Mouse (Mus musculus): ENCODE results near the gene Islr2. TPM values are rescaled to one million over a fixed set of nuclear protein-coding genes. Genes with fewer than 3 reads are reported as not detected.
"Not testable (repeated sequence)": the region's sequence is repeated elsewhere in the genome, so short reads cannot be mapped to it uniquely, and the experiment has no call there.

Islr2 gene
- polyA plus RNA-seq (2015; fragmentation: Nextera tagmentation; extraction: Ambion mirVana), result 0.06 and 0.15 TPM in 2 replicates

GRCm38 (mm10) chr9:58203516-58204447, at the start of gene Islr2, which contains the start of gene Islr:
Gene Islr2 (minus strand): TSS chr9:58204319.
Gene Islr (minus strand): TSS chr9:58204306.
- Histone ChIP-seq H3K4me1 (peaks cover 18% of the 10 kb centered on the region), H3K4me2 (peak within 1 kb of the TSS; percentile 68), H3K9ac (peak within 1 kb of the TSS; percentile 24; the same call in 1 of the 2 replicates), H3K27ac (no peak within 1 kb of the TSS), H3K27me3 (peaks cover 68% of the 10 kb centered on the region), H3K36me3 (no peaks in the 10 kb centered on the region), H3K4me3 (peak within 1 kb of the TSS; percentile 42), H3K9me3 (no peaks in the 10 kb centered on the region)
- peak; percentile 74; the same call in 1 of the 2 replicates for ATAC-seq (ENCODE audit: borderline replicate concordance, extremely low read depth, low FRiP score, low TSS enrichment)
- 2% methylated on average over 42 of the region's 42 CpGs for WGBS

GRCm38 (mm10) chr9:58253805-58254122, 49.6 kb upstream of the Islr2 start:
- H3K36me3 ChIP-seq; H3K27me3 ChIP-seq; ATAC-seq (ENCODE audit: borderline replicate concordance, extremely low read depth, low FRiP score, low TSS enrichment); H3K9me3 ChIP-seq: not testable (repeated sequence)
- peak overlapping the region; percentile 78 for H3K4me3 ChIP-seq
- H3K4me2 ChIP-seq, result peak overlapping the region; percentile 75
- peak overlapping the region; percentile 56; the same call in 1 of the 2 replicates for H3K27ac ChIP-seq
- H3K9ac ChIP-seq, result peak overlapping the region; percentile 70
- 60% methylated on average over 5 of the region's 5 CpGs for WGBS
- peaks cover 13% of the 10 kb centered on the region for H3K4me1 ChIP-seq

GRCm38 (mm10) chr9:58253033-58253804, 49.1 kb upstream of the Islr2 start, which contains the start of gene Stoml1:
Gene Stoml1 (plus strand): TSS chr9:58253164.
- under 1% methylated on average over 31 of the region's 31 CpGs for WGBS
- peak within 1 kb of the TSS; percentile 75 for H3K4me2 ChIP-seq
- no peaks in the 10 kb centered on the region for H3K27me3 ChIP-seq
- H3K9me3 ChIP-seq, result no peaks in the 10 kb centered on the region
- peak within 1 kb of the TSS; percentile 78 for H3K4me3 ChIP-seq
- peaks cover 8% of the 10 kb centered on the region for H3K36me3 ChIP-seq
- peak within 1 kb of the TSS; percentile 70 for H3K9ac ChIP-seq
- ATAC-seq (ENCODE audit: borderline replicate concordance, extremely low read depth, low FRiP score, low TSS enrichment), result peak; percentile 96
- peaks cover 19% of the 10 kb centered on the region for H3K4me1 ChIP-seq
- peak within 1 kb of the TSS; percentile 56 for H3K27ac ChIP-seq

- H3K36me3 ChIP-seq; H3K9ac ChIP-seq; H3K4me2 ChIP-seq; H3K27ac ChIP-seq; H3K4me3 ChIP-seq; H3K27me3 ChIP-seq; H3K9me3 ChIP-seq; ATAC-seq (ENCODE audit: borderline replicate concordance, extremely low read depth, low FRiP score, low TSS enrichment): not testable (repeated sequence)
- peaks cover 41% of the 10 kb centered on the region for H3K4me1 ChIP-seq
- WGBS, result 85% methylated on average over 1 of the region's 1 CpGs
Observed at GRCm38 (mm10) chr9:58250730-58251129, 46.6 kb upstream of the Islr2 start.

GRCm38 (mm10) chr9:58250322-58250721, 46.2 kb upstream of the Islr2 start:
- H3K4me1 ChIP-seq, result peaks cover 41% of the 10 kb centered on the region
- no peak overlapping the region for H3K4me3 ChIP-seq
- H3K4me2 ChIP-seq, result peak overlapping the region; percentile 70
- no peaks in the 10 kb centered on the region for H3K9me3 ChIP-seq
- no peaks in the 10 kb centered on the region for H3K27me3 ChIP-seq
- H3K36me3 ChIP-seq, result peaks cover 3% of the 10 kb centered on the region; the same call in 1 of the 2 replicates
- H3K9ac ChIP-seq, result no peak overlapping the region
- peak overlapping the region; percentile 96 for H3K27ac ChIP-seq
- no peak for ATAC-seq (ENCODE audit: borderline replicate concordance, extremely low read depth, low FRiP score, low TSS enrichment)
- 76% methylated on average over 8 of the region's 8 CpGs for WGBS

GRCm38 (mm10) chr9:58249592-58250192, 45.6 kb upstream of the Islr2 start, which contains the start of gene Pml:
Gene Pml (minus strand): TSS chr9:58249786.
- WGBS, result under 1% methylated on average over 16 of the region's 16 CpGs
- Histone ChIP-seq H3K4me3 (peak within 1 kb of the TSS; percentile 60), H3K4me2 (peak within 1 kb of the TSS; percentile 70), H3K9me3 (no peaks in the 10 kb centered on the region), H3K27ac (peak within 1 kb of the TSS; percentile 96), H3K4me1 (peaks cover 43% of the 10 kb centered on the region), H3K36me3 (peaks cover 3% of the 10 kb centered on the region; the same call in 1 of the 2 replicates), H3K9ac (peak within 1 kb of the TSS; percentile 72), H3K27me3 (no peaks in the 10 kb centered on the region)
- ATAC-seq (ENCODE audit: borderline replicate concordance, extremely low read depth, low FRiP score, low TSS enrichment), result peak; percentile 77; the same call in 1 of the 2 replicates

GRCm38 (mm10) chr9:58248746-58249413, 44.8 kb upstream of the Islr2 start:
- Histone ChIP-seq H3K9me3 (no peaks in the 10 kb centered on the region), H3K4me3 (peak overlapping the region; percentile 60), H3K27me3 (no peaks in the 10 kb centered on the region), H3K9ac (peak overlapping the region; percentile 72), H3K27ac (peak overlapping the region; percentile 96), H3K36me3 (peaks cover 3% of the 10 kb centered on the region; the same call in 1 of the 2 replicates), H3K4me1 (peaks cover 50% of the 10 kb centered on the region), H3K4me2 (peak overlapping the region; percentile 70)
- no peak for ATAC-seq (ENCODE audit: borderline replicate concordance, extremely low read depth, low FRiP score, low TSS enrichment)
- WGBS, result 26% methylated on average over 7 of the region's 7 CpGs

- Histone ChIP-seq H3K36me3 (peaks cover 7% of the 10 kb centered on the region; the same call in 1 of the 2 replicates), H3K4me2 (peak overlapping the region; percentile 70), H3K9me3 (no peaks in the 10 kb centered on the region), H3K4me1 (peaks cover 62% of the 10 kb centered on the region), H3K27me3 (no peaks in the 10 kb centered on the region), H3K4me3 (peak overlapping the region; percentile 36), H3K27ac (peak overlapping the region; percentile 72), H3K9ac (peak overlapping the region; percentile 50)
- ATAC-seq (ENCODE audit: borderline replicate concordance, extremely low read depth, low FRiP score, low TSS enrichment), result peak; percentile 67; the same call in 1 of the 2 replicates
- 9% methylated on average over 25 of the region's 25 CpGs for WGBS
Observed at GRCm38 (mm10) chr9:58247064-58247759, 43.1 kb upstream of the Islr2 start.

GRCm38 (mm10) chr9:58246083-58246591, 42.0 kb upstream of the Islr2 start:
- no peak overlapping the region for H3K4me2 ChIP-seq
- peaks cover 73% of the 10 kb centered on the region for H3K4me1 ChIP-seq
- no peak overlapping the region for H3K4me3 ChIP-seq
- no peak overlapping the region for H3K9ac ChIP-seq
- no peaks in the 10 kb centered on the region for H3K9me3 ChIP-seq
- 66% methylated on average over 4 of the region's 4 CpGs for WGBS
- no peaks in the 10 kb centered on the region for H3K27me3 ChIP-seq
- no peak overlapping the region for H3K27ac ChIP-seq
- no peak for ATAC-seq (ENCODE audit: borderline replicate concordance, extremely low read depth, low FRiP score, low TSS enrichment)
- peaks cover 7% of the 10 kb centered on the region; the same call in 1 of the 2 replicates for H3K36me3 ChIP-seq

- peaks cover 68% of the 10 kb centered on the region for H3K4me1 ChIP-seq
- H3K36me3 ChIP-seq, result peaks cover 7% of the 10 kb centered on the region; the same call in 1 of the 2 replicates
- H3K27ac ChIP-seq, result no peak overlapping the region
- no peak overlapping the region for H3K4me3 ChIP-seq
- H3K9ac ChIP-seq, result no peak overlapping the region
- 74% methylated on average over 6 of the region's 6 CpGs for WGBS
- H3K4me2 ChIP-seq, result no peak overlapping the region
- H3K27me3 ChIP-seq, result no peaks in the 10 kb centered on the region
- ATAC-seq (ENCODE audit: borderline replicate concordance, extremely low read depth, low FRiP score, low TSS enrichment), result no peak
- no peaks in the 10 kb centered on the region for H3K9me3 ChIP-seq
Observed at GRCm38 (mm10) chr9:58243696-58244095, 39.6 kb upstream of the Islr2 start.
